ENCODE assay signal across 14 mouse cellular contexts in the genomic region with DNA sequence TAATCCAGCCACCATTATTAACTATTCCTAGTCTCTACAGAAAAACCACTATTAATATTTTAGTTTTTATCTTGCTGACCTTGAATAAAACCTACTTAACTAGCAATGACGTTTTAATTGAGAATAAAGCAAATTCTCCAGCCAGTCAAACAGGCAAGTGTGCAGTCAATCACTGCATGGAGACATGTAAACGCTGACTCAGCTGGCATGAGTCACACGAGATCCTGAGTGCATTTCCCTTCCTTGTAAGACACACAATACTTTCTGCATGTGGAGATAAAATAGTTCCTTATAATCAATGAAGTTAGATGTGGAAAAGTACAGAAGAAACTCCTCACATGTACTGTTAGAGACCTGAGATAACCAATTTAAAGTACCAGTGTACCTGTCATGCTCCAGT. TPM values are rescaled to one million over a fixed set of nuclear protein-coding genes. Genes with fewer than 3 reads are reported as not detected.
DNase-seq lines count a peak whose midpoint lies in the region; TF ChIP-seq lines count a peak whose summit lies in the region.
"Had no signal": no experiment of that assay in that cellular context is flagged by ENCODE, and none has a peak within 500 bp of the region (broad histone marks: within the 10 kb centered on the region; RNA-seq: fewer than 3 reads in every experiment).

No protein-coding gene starts in this region.

- no peak for TF ChIP-seq CTCF in CH12.LX (conservative IDR thresholded peaks at IDR 0.05 in 1 of 2, IDR thresholded peaks at IDR 0.05 in 1 of 2; ENCODE audit: low read depth in 2 of 2, low read length in 2 of 2)

- dilution Hi-C loops in CH12.LX (cut with MboI; ENCODE audit: extremely low pct_ligation_motif_present, extremely low pct_unique_long_range_greater_than_20kb, low sequenced_read_pairs), result no loop called here

- H3K27me3 ChIP-seq in CH12.LX (replicated peaks), result no peaks in the 10 kb centered on the region
- H3K27me3 ChIP-seq: heart, embryonic 13.5 days; hindbrain, embryonic 12.5 days; limb, embryonic 13.5 days had no signal

- peak; percentile 11 for DNase-seq in kidney, postnatal 10 days
- DNase-seq in kidney, postnatal 14 days, result no peak
- no peak for DNase-seq in CH12.LX (ENCODE audit: extremely low read depth)
- peak; percentile 52 for DNase-seq in adrenal gland, postnatal 14 days
- peak; percentile 45 for DNase-seq in lung, postnatal 36 days
- no peak for DNase-seq in layer of hippocampus, postnatal 36 days
- no peak for DNase-seq in thymus, postnatal 0 days (ENCODE audit: low spot score)
- DNase-seq in frontal cortex, adult 2 months (ENCODE audit: extremely low spot score in 1 of 2, low spot score in 1 of 2), result no peak

- H3K4me3 ChIP-seq in CH12.LX (replicated peaks in 1 of 3; ENCODE audit: low read depth in 2 of 3, low read length in 2 of 3, poor library complexity in 1 of 3), result no peak overlapping the region
- H3K4me3 ChIP-seq: heart, embryonic 13.5 days; hindbrain, embryonic 12.5 days; left cerebral cortex, adult 2 months; limb, embryonic 13.5 days; midbrain, embryonic 10.5 days had no signal

- H3K9ac ChIP-seq in CH12.LX (ENCODE audit: insufficient read depth, low read depth), result no peak overlapping the region
- H3K9ac ChIP-seq: heart, embryonic 13.5 days; hindbrain, embryonic 12.5 days; limb, embryonic 13.5 days; lung, embryonic 14.5 days had no signal

- H3K27ac ChIP-seq in CH12.LX (ENCODE audit: insufficient read depth, low read depth), result no peak overlapping the region
- H3K27ac ChIP-seq: heart, embryonic 13.5 days; hindbrain, embryonic 12.5 days; left cerebral cortex, adult 2 months; limb, embryonic 13.5 days; midbrain, embryonic 10.5 days had no signal

- no peaks in the 10 kb centered on the region for H3K9me3 ChIP-seq in CH12.LX (replicated peaks; ENCODE audit: low read length)
- H3K9me3 ChIP-seq: heart, embryonic 13.5 days; hindbrain, embryonic 12.5 days; limb, embryonic 13.5 days; midbrain, embryonic 10.5 days had no signal

- no peak overlapping the region for H3K4me2 ChIP-seq in CH12.LX (ENCODE audit: insufficient read depth, low read depth, poor library complexity, severe bottlenecking)
- H3K4me2 ChIP-seq: heart, embryonic 13.5 days; hindbrain, embryonic 12.5 days; limb, embryonic 13.5 days; lung, embryonic 14.5 days had no signal

- no peak for TF ChIP-seq EP300 in CH12.LX (IDR thresholded peaks at IDR 0.05; ENCODE audit: low read length)

- TF ChIP-seq POLR2A in CH12.LX (IDR thresholded peaks at IDR 0.05; ENCODE audit: low read depth, low read length), result no peak

- H3K4me1 ChIP-seq in CH12.LX (ENCODE audit: control insufficient read depth in 1 of 2, insufficient read depth in 2 of 2), result peaks cover 0 to 12% of the 10 kb centered on the region in 2 experiments; a peak in 2 of 4 replicates
- H3K4me1 ChIP-seq: hindbrain, embryonic 12.5 days; limb, embryonic 13.5 days had no signal

- H3K36me3 ChIP-seq in CH12.LX (replicated peaks in 1 of 2; ENCODE audit: control insufficient read depth in 1 of 2, insufficient read depth in 1 of 2, low read length in 1 of 2), result peaks cover 3 to 68% of the 10 kb centered on the region in 2 experiments
- H3K36me3 ChIP-seq: heart, embryonic 13.5 days; hindbrain, embryonic 12.5 days; limb, embryonic 13.5 days; midbrain, embryonic 10.5 days had no signal

- in situ Hi-C loops in CH12.LX (cut with MboI; ENCODE audit: low pct_ligation_motif_present, low pct_unique_long_range_greater_than_20kb, low sequenced_read_pairs), result loop anchor here (10.0 kb wide), 1 partner anchor 99 kb away; no protein-coding TSS in a partner anchor

- TF ChIP-seq RAD21 in CH12.LX (IDR thresholded peaks at IDR 0.05; ENCODE audit: low read depth, low read length), result no peak

- H3K79me2 ChIP-seq in CH12.LX (replicated peaks; ENCODE audit: control insufficient read depth, extremely low read depth, insufficient read depth, poor library complexity, severe bottlenecking), result peaks cover 8% of the 10 kb centered on the region; the same call in 1 of the 2 replicates

TF ChIP-seq in CH12.LX, 34 proteins besides CTCF, POLR2A, EP300 and RAD21:
- TF ChIP-seq MAFK (IDR thresholded peaks at IDR 0.05; ENCODE audit: insufficient replicate concordance, low read length) (peak; percentile 78), ZMIZ1 (IDR thresholded peaks at IDR 0.05; ENCODE audit: low read depth, low read length) (no peak)

RNA-seq across cellular contexts. Expression of gene Erp44, which starts 53.8 kb away (rescaled TPM):
- total RNA-seq in CH12.LX (2012; rRNA removed), result 59.2 and 60.4 TPM in 2 replicates
- total RNA-seq in CH12.LX (2014; rRNA removed), result 201 and 203 TPM in 2 replicates
- 85.3 and 99.7 TPM in 2 replicates for polyA plus RNA-seq in CH12.LX (2012; ENCODE audit: insufficient read length, low read depth)
- total RNA-seq in adrenal gland, postnatal 14 days (2021), result 60.0 and 63.1 TPM in 2 replicates
- 10 to 100 TPM; 35.5 to 37.2 TPM for total RNA-seq in layer of hippocampus, postnatal 36 days (2021)
- 70.6 and 75.6 TPM in 2 replicates for polyA plus RNA-seq in thymus, postnatal 0 days (2015; fragmentation: Nextera tagmentation; extraction: Ambion mirVana)
- 25.5 and 26.3 TPM in 2 replicates for polyA plus RNA-seq in frontal cortex, adult 2 months (2012; rRNA removed)

RNA-seq across cellular contexts. Expression of gene Invs, which starts 54.0 kb away (rescaled TPM):
- total RNA-seq in CH12.LX (2012; rRNA removed) (6.4 and 6.9 TPM in 2 replicates), CH12.LX (2014; rRNA removed) (4.2 and 5.7 TPM in 2 replicates)
- polyA plus RNA-seq in CH12.LX (2012; ENCODE audit: insufficient read length, low read depth), result 4.8 and 5.1 TPM in 2 replicates
- total RNA-seq in adrenal gland, postnatal 14 days (2021), result 8.3 and 11.2 TPM in 2 replicates
- total RNA-seq in layer of hippocampus, postnatal 36 days (2021), result 10 to 100 TPM; 13.3 to 15.5 TPM
- 3.2 and 5.5 TPM in 2 replicates for polyA plus RNA-seq in thymus, postnatal 0 days (2015; fragmentation: Nextera tagmentation; extraction: Ambion mirVana)
- 9.6 and 10.9 TPM in 2 replicates for polyA plus RNA-seq in frontal cortex, adult 2 months (2012; rRNA removed)

Comparison
In these comparisons a context has a peak if more than half of its experiments do, and no peak if none do; other contexts are left out.
1. DNase-seq: peak in kidney, postnatal 10 days (single experiment), adrenal gland, postnatal 14 days (single experiment) and lung, postnatal 36 days (single experiment); none in kidney, postnatal 14 days (single experiment), CH12.LX (single experiment), layer of hippocampus, postnatal 36 days (0 of 2), thymus, postnatal 0 days (single experiment) and frontal cortex, adult 2 months (0 of 2).